Mouse (Mus musculus): Measurements from ENCODE around the gene Olfr860. TPM values are rescaled to one million over a fixed set of nuclear protein-coding genes. Genes with fewer than 3 reads are reported as not detected.
"Not testable (repeated sequence)": the region's sequence is repeated elsewhere in the genome, so short reads cannot be mapped to it uniquely, and the experiment has no call there.

The Olfr860 gene
- not detected for total RNA-seq (2021)

GRCm38 (mm10) chr9:19849647-19850046, at the start of gene Olfr860:
Gene Olfr860 (minus strand): TSS chr9:19849747.
- DNase-seq, result no peak

GRCm38 (mm10) chr9:19887904-19888303, 38.4 kb upstream of the Olfr860 start, which contains the start of gene Olfr862:
Gene Olfr862 (minus strand): TSS chr9:19888004.
- no peak for DNase-seq

GRCm38 (mm10) chr9:19804606-19805005, 44.9 kb downstream of the Olfr860 start, which contains the start of gene Olfr859:
Gene Olfr859 (plus strand): TSS chr9:19804906.
- DNase-seq, result not testable (repeated sequence)

DNA sequence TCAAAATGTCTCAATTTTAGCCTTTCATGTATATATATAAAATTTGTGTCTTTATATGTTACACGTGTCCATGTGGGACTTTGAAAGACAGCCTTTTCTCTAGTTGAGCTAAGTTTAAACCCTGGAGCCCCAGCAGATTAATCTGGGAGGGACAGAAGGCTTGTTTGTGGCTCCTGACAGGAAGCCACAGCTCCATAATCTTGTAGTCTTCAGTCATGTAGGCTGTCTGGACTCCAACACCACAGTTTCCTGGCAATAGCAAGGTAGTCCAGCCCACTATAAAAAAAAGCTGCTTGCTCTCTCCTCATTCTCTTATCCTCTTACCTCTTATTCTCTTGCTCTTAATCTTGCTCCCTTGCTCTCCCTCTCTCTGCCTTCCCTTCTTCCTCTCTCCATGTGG, 46.5 kb downstream of the Olfr860 start:
- DNase-seq, result no peak

Other genes with a start within 250 kb of the Olfr860 start
- 10 to 100 TPM; 14.7 to 17.0 TPM for gene Zfp317, start 227.6 kb downstream of the Olfr860 start, total RNA-seq (2021)
- gene Olfr857, start 140.3 kb downstream of the Olfr860 start, total RNA-seq (2021), result not detected
- not detected for gene Olfr58, start 69.5 kb downstream of the Olfr860 start, total RNA-seq (2021)
- not detected for gene Olfr859, start 44.8 kb downstream of the Olfr860 start, total RNA-seq (2021)
- gene Olfr862, start 38.3 kb upstream of the Olfr860 start, total RNA-seq (2021), result not detected
- gene Olfr77, start 67.1 kb upstream of the Olfr860 start, total RNA-seq (2021), result not detected
- gene Olfr866, start 178.3 kb upstream of the Olfr860 start, total RNA-seq (2021), result not detected
- not detected for gene Olfr867, start 207.8 kb upstream of the Olfr860 start, total RNA-seq (2021)
- not detected for gene Olfr868, start 248.9 kb upstream of the Olfr860 start, total RNA-seq (2021)